Mouse (Mus musculus): ENCODE results near the gene Trim56. TPM values are rescaled to one million over a fixed set of nuclear protein-coding genes. Genes with fewer than 3 reads are reported as not detected.
A peak's percentile ranks its signal among the peaks of the same experiment; 100 is the strongest.

Gene Trim56
- total and polyA plus RNA-seq, 2 experiments: 4.3 to 9.3 TPM

DNA sequence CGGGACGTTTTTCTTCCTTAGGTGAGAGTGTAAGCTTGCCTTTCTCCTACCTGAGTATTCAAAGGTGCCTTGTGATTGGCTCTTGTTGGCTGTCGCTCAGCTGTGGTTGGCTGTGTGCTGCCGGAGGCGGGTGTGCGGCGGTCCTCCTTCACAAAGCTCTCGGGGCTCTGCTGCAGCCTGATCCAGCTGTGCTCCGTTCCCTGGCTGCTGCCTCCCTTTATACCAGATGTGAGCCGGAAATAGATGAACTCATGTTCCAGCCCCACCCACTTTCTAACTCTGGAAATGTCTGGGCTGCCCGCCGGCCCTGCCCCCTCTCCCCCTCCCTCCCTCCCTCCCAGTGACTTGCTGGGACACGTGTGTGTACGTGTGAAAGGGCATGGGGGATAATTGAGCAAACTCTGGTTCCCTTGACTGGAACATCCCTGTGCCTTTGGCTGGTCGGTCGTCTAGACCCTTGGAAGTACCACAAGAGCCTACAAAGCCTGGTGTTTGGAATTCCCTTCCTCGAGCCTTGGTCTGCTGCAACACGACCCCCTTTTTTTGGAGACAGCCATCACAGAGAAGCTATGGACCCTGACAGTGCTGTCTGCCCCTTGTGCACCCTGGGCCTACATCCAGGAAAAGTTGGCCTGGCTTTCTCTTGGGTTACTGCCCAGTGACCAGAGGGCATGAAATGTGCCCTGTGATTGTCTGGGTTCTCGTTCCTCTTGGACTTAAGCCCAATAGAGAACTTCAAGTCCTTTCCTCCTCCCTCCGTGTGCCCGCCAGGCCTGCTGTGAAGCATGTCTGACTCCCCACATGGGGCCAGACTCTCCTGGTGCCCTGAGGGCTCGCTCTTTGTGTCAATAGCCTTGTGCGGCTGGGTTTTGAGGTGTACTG, 43.7 kb downstream of the Trim56 start, which contains the start of gene Serpine1:
Gene Serpine1 (minus strand): TSS at position 190 of the 882 bp plus-strand sequence.
- 3% methylated on average over 23 of the region's 23 CpGs for WGBS
- H3K9ac ChIP-seq (ENCODE audit: low read depth, low read length): peak within 1 kb of the TSS; percentile 46; the same call in 1 of the 2 replicates
- H3K27ac ChIP-seq (replicated peaks; ENCODE audit: insufficient read depth, low read depth, low read length): peak within 1 kb of the TSS; percentile 62
- H3K79me2 ChIP-seq (ENCODE audit: control insufficient read depth, insufficient read depth, low read length): no peaks in the 10 kb centered on the region
- H3K27me3 ChIP-seq (ENCODE audit: control insufficient read depth, insufficient read depth, low read length): no peaks in the 10 kb centered on the region
- H3K4me3 ChIP-seq (ENCODE audit: insufficient read depth, low read depth, low read length): peak within 1 kb of the TSS; percentile 8
- H3K36me3 ChIP-seq (ENCODE audit: control insufficient read depth, insufficient read depth, low read length): no peaks in the 10 kb centered on the region
- TF ChIP-seq POLR2A (IDR thresholded peaks at IDR 0.05; ENCODE audit: extremely low read depth, insufficient read depth, low read length) (peak; percentile 87), CTCF (IDR thresholded peaks at IDR 0.05; ENCODE audit: low read depth, low read length) (no peak)
- H3K4me1 ChIP-seq (ENCODE audit: control insufficient read depth, insufficient read depth, low read length): peaks cover 21% of the 10 kb centered on the region
- peak; percentile 95 for DNase-seq (ENCODE audit: extremely low read depth, low read depth, low spot score)

DNA sequence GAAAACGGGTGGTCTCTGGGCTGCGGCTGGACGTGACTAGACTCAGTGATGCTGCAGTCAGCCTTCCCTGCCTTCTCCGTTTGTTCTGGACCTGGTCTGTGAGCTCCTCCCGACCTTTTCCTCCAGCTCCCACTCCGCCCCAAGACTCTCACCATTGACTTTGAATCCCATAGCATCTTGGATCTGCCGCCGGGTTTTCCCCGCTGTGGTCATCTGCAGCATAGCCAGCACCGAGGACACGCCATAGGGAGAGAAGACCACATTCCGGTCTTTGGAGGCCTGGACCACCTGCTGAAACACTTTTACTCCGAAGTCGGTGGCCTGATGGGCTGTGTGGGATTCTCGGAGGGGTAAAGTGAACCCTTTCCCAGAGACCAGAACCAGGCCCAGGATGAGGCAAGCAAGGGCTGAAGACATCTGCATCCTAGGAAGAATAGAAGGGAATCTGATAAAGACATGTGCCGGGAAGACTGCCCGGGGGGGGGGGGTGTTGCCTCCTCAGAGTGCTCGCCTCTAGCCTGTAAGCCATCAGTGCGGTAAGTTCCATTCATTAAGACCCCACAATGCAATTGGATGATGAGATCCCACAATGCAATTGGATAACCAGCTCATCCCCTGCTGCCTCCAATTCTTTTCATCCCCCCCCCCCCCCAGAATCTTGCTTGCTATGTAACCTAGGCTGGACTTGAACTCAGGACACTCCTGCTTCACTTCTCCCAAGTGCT, 45.0 kb downstream of the Trim56 start:
- Histone ChIP-seq H3K27ac (replicated peaks; ENCODE audit: insufficient read depth, low read depth, low read length) (no peak overlapping the region), H3K9ac (ENCODE audit: low read depth, low read length) (no peak overlapping the region), H3K79me2 (ENCODE audit: control insufficient read depth, insufficient read depth, low read length) (no peaks in the 10 kb centered on the region), H3K27me3 (ENCODE audit: control insufficient read depth, insufficient read depth, low read length) (no peaks in the 10 kb centered on the region), H3K4me1 (ENCODE audit: control insufficient read depth, insufficient read depth, low read length) (peaks cover 15% of the 10 kb centered on the region), H3K36me3 (ENCODE audit: control insufficient read depth, insufficient read depth, low read length) (no peaks in the 10 kb centered on the region), H3K4me3 (ENCODE audit: insufficient read depth, low read depth, low read length) (no peak overlapping the region)
- TF ChIP-seq CTCF (IDR thresholded peaks at IDR 0.05; ENCODE audit: low read depth, low read length) (no peak), POLR2A (IDR thresholded peaks at IDR 0.05; ENCODE audit: extremely low read depth, insufficient read depth, low read length) (no peak)
- WGBS: 92% methylated on average over 19 of the region's 19 CpGs
- DNase-seq (ENCODE audit: extremely low read depth, low read depth, low spot score): no peak

DNA sequence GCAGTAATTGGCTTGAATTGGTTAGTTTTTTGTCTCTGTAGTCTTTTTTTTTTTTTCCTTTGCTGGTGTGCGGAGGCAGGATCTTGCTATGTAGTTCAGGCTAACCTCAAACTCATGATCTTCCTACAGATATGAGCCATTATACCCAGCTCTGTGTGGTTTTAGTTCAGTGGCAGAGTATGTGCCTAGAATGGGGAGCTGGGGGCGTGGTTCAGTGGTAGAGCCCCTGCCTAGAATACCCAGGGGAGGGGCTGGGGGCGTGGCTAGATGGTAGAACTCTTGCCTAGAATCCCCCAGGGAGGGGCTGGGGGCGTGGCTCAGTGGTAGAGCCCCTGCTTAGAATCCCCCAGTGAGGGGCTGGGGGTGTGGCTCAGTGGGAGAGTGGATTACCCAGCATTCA, 47.3 kb downstream of the Trim56 start:
- no peaks in the 10 kb centered on the region for H3K79me2 ChIP-seq (ENCODE audit: control insufficient read depth, insufficient read depth, low read length)
- H3K4me3 ChIP-seq (ENCODE audit: insufficient read depth, low read depth, low read length): no peak overlapping the region
- WGBS: 95% methylated on average over 4 of the region's 4 CpGs
- H3K27me3 ChIP-seq (ENCODE audit: control insufficient read depth, insufficient read depth, low read length): no peaks in the 10 kb centered on the region
- H3K9ac ChIP-seq (ENCODE audit: low read depth, low read length): no peak overlapping the region
- peaks cover 8% of the 10 kb centered on the region for H3K4me1 ChIP-seq (ENCODE audit: control insufficient read depth, insufficient read depth, low read length)
- no peak for DNase-seq (ENCODE audit: extremely low read depth, low read depth, low spot score)
- TF ChIP-seq CTCF (IDR thresholded peaks at IDR 0.05; ENCODE audit: low read depth, low read length) (no peak), POLR2A (IDR thresholded peaks at IDR 0.05; ENCODE audit: extremely low read depth, insufficient read depth, low read length) (no peak)
- H3K27ac ChIP-seq (replicated peaks; ENCODE audit: insufficient read depth, low read depth, low read length): no peak overlapping the region
- no peaks in the 10 kb centered on the region for H3K36me3 ChIP-seq (ENCODE audit: control insufficient read depth, insufficient read depth, low read length)

DNA sequence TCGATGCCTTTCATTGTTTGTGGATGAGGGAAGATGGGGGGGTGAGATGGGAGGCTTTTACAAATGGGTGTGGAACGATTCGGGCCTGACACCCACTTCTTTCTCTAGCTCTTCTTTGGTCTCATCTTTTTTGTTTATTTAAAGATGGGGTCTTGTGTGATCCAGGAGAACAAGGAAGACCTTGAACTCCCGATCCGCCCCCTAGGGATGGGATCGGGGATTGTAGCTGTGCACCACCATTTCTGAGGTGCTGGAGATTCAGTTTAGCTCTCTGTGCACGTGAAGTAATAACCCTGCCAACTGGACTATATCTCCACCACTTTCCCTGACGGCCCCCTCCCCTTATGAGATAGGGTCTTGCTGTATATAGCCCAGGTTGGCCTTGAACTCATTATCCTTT, 50.1 kb downstream of the Trim56 start:
- Histone ChIP-seq H3K36me3 (ENCODE audit: control insufficient read depth, insufficient read depth, low read length) (no peaks in the 10 kb centered on the region), H3K79me2 (ENCODE audit: control insufficient read depth, insufficient read depth, low read length) (no peaks in the 10 kb centered on the region), H3K27ac (replicated peaks; ENCODE audit: insufficient read depth, low read depth, low read length) (no peak overlapping the region), H3K9ac (ENCODE audit: low read depth, low read length) (no peak overlapping the region), H3K4me1 (ENCODE audit: control insufficient read depth, insufficient read depth, low read length) (no peaks in the 10 kb centered on the region), H3K27me3 (ENCODE audit: control insufficient read depth, insufficient read depth, low read length) (no peaks in the 10 kb centered on the region), H3K4me3 (ENCODE audit: insufficient read depth, low read depth, low read length) (no peak overlapping the region)
- 83% methylated on average over 8 of the region's 8 CpGs for WGBS
- TF ChIP-seq CTCF (IDR thresholded peaks at IDR 0.05; ENCODE audit: low read depth, low read length) (no peak), POLR2A (IDR thresholded peaks at IDR 0.05; ENCODE audit: extremely low read depth, insufficient read depth, low read length) (no peak)
- DNase-seq (ENCODE audit: extremely low read depth, low read depth, low spot score): no peak

DNA sequence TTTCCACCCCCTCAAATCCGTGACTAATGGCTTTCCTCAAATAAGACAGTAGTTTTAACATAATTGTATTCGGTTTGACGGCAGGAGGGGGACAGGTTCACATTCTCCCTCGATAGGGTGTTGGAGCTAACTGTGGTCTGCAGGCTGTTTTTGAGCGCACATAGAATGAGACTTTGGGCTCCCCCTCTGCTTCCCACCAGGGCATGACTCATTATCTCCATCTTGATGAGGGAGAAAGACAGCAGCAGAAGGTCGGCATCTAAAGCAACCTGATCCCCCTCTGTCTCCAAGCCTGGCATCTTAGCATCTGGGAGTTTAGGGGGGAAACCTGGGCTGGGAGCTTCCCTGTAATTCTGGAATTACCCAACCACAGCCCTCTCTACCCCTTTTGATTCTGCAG, 50.6 kb downstream of the Trim56 start:
- WGBS: 80% methylated on average over 6 of the region's 6 CpGs
- no peak overlapping the region for H3K9ac ChIP-seq (ENCODE audit: low read depth, low read length)
- TF ChIP-seq POLR2A (IDR thresholded peaks at IDR 0.05; ENCODE audit: extremely low read depth, insufficient read depth, low read length) (no peak), CTCF (IDR thresholded peaks at IDR 0.05; ENCODE audit: low read depth, low read length) (no peak)
- H3K79me2 ChIP-seq (ENCODE audit: control insufficient read depth, insufficient read depth, low read length): no peaks in the 10 kb centered on the region
- no peak overlapping the region for H3K27ac ChIP-seq (replicated peaks; ENCODE audit: insufficient read depth, low read depth, low read length)
- no peak for DNase-seq (ENCODE audit: extremely low read depth, low read depth, low spot score)
- H3K4me3 ChIP-seq (ENCODE audit: insufficient read depth, low read depth, low read length): no peak overlapping the region
- H3K36me3 ChIP-seq (ENCODE audit: control insufficient read depth, insufficient read depth, low read length): no peaks in the 10 kb centered on the region
- H3K4me1 ChIP-seq (ENCODE audit: control insufficient read depth, insufficient read depth, low read length): no peaks in the 10 kb centered on the region
- no peaks in the 10 kb centered on the region for H3K27me3 ChIP-seq (ENCODE audit: control insufficient read depth, insufficient read depth, low read length)
